Mouse (Mus musculus): Measurements from ENCODE around the gene Col12a1.
A peak's percentile ranks its signal among the peaks of the same experiment; 100 is the strongest.
"Not testable (repeated sequence)": the region's sequence is repeated elsewhere in the genome, so short reads cannot be mapped to it uniquely, and the experiment has no call there.

Gene Col12a1

GRCm38 (mm10) chr9:79689342-79689741 lies 29.3 kb downstream of the Col12a1 start:
- no peak for DNase-seq

GRCm38 (mm10) chr9:79687227-79687626 lies 31.4 kb downstream of the Col12a1 start:
- DNase-seq: no peak

DNA sequence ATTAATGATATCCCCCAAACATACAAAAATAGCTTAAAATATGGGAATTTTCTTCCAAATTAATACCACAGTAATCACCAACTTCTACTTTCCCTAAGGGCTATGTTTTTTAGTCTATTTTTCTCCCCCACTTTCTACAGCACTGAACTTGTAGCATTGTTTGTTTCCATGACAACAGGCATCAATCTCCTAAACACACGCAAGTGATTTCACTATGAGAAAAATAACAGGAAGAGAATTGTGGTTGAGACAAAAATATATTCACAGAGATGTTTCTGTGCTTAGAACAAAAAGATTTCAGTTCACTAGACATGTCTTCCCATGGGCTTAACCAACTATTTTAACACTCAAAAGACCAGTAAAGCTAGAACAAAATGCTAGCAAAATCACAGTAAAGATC lies 32.6 kb downstream of the Col12a1 start:
- no peak for DNase-seq

DNA sequence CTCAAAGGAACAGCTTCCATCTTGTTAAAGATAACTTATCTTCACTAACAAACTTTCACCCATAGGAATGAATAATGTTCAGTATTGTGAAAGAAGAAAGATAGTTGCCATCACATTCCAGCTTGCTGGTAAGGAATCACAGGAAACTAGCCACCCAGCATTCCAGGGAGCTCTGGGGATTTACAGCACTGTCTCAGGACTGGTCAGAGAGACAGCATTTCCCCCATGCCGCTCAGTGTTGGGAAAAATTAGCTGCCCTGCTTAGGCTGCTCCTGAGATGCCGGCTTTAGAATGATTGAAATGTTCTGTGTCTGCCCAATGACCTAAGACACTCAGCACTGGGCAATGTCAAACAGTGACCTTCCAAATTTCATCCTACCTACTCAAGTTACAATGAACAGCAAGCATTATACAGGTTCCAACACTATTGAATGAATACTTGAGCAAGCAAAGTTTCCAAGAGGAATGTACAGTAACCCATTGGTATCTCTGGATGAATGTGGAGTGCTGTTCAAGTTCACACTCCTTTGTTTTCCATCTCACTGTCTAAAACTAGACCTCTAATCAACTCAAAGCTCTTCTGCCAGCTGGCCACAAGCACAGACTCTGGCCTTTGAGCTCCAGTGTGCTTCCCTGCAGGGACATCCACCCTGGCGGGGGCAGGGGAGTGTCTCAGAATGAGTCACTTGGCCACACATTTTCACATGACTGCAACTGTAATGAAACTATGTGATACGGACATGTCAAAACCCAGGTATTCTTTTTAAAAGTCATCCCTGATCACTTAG lies 38.0 kb downstream of the Col12a1 start:
- DNase-seq: no peak

DNA sequence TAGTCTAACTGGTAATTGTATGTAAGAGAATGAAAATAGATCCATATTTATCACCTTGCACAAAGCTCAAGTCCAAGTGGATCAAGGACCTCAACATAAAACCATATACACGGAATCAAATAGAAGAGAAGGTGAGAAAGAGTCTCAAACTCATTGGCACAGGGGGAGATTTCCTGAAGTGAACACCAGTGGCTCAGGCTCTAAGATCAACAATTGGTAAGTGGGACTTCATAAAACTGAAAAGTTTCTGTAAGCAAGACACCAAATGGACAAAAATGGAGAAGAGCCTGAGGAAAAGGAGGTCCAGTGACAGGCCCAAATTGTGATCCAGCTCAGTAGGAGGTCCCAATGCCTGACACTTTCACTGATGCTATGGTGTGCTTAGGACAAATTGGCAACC lies 49.8 kb downstream of the Col12a1 start:
- not testable (repeated sequence) for DNase-seq

DNA sequence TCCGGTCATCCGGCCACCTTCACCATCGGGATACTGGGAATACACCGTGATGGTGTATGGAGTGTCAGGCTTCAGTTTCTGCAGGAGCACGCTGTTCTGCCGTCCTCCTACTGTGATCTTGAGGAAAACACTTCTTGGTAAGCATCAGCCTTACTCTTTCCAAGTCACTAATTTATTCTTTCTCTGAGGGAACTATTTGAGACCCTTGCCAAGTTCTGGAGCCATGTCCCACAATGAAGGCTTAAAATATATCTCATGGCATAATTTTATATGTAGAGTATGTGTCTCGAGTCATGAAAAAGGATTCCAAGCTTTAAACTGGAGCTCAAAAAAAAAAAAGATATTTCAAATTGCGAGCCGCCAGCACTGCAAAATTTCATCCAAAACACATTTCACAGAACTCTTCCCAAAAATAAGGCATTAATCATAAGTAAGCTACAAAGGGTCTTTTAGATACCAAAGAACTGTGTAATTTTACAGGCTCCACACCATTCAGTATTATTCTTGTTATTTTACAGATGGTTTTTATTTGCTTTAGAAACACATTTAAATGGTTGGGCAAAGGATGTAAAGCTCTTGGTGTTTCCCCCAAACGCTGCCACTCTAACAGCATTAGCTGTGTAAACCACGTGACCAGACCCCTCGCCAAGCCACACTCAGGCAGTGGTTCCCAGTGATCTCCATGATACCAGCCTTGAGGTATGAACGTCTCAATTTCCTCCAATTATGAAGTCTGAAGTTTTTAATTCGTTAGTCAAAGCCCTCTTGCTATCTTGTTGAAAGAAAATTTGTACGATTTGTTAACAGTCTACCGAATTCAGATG lies 65.1 kb downstream of the Col12a1 start:
- peak; percentile 7 for DNase-seq

DNA sequence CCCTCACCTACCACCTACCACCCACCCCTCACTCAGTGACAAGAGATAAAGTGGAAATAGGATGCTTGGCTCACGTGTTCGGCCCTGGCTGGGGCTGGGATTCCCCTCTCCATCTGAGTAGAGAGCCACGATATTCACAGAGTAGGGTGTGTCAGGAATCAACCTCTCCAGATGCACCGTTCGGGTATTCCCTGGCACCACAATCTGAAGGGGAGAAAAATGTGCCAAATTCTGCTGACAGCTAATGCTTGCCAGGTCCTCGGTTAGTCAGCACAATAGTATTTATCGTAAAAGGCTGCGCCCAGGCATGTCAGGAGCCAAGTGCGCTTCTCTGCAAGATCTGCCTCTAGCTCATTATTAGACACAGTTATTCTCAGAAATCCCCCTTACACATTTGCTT lies 70.0 kb downstream of the Col12a1 start:
- DNase-seq: no peak

DNA sequence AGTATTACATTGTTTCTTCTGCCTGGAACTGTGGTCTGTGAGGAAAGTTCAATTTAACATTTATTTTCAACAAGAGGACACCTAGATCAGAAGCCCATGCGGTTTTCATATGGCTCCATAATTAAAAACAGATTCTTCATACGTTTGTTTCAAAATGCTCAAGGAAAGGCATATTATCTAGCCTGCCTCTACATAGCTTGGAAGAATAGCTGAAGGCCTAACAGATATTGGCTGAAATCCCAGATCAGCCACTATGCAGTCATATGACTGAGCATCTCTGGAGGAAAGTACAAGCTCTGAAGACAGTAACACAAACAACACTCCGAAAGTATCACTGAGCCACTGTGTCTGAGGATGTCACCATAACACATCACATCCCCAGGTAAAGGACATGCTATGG lies 72.9 kb downstream of the Col12a1 start:
- no peak for DNase-seq

- no peak for DNase-seq
These were observed 79.1 kb downstream of the Col12a1 start for GRCm38 (mm10) chr9:79639430-79640090.

- no peak for DNase-seq
These were observed 80.8 kb downstream of the Col12a1 start for GRCm38 (mm10) chr9:79637879-79638278.

DNA sequence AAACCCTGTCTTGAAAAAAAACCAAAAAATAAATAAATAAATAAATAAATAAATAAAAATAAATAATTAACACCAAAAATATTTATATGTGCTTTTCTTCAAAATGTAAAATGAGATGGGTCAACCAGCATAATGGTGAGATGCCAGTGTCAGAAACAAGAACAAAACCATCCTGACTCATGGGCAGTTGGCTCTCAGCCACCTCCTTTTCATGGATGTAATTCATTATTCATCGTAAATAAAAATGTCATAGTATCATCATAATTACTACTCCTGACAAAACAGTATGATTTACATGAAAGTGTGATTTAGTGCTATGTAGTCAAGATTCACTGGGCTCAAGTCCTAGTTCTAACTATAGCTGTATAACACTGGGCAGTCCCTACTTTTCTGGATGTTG lies 84.6 kb downstream of the Col12a1 start:
- DNase-seq: no peak

- no peak for DNase-seq
These were observed 87.4 kb downstream of the Col12a1 start for GRCm38 (mm10) chr9:79631186-79631585.

GRCm38 (mm10) chr9:79618839-79619597 lies 99.6 kb downstream of the Col12a1 start:
- no peak for DNase-seq

DNA sequence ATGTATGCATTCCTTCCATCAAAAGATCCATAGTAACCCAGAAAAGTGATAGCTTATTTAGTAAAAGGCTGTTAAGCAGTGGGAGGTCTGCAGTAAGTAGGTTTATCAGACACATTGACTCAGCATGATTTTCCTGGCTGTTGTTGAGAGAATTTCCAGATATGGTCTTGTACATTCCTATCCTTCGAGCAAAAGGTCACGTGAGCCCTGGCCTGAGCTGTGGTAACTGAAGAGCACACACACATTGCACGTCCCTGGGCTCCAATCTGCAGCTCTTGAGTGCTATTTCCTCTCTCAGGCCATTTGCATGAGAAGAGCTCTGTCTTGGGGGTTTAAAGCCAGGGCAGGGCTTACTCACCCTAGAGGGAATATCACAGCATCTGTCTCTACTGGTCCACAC lies 101.3 kb downstream of the Col12a1 start:
- no peak for DNase-seq

GRCm38 (mm10) chr9:79616040-79616439 lies 102.6 kb downstream of the Col12a1 start:
- DNase-seq: no peak

- DNase-seq: no peak
These were observed 108.3 kb downstream of the Col12a1 start for GRCm38 (mm10) chr9:79610286-79610685.

DNA sequence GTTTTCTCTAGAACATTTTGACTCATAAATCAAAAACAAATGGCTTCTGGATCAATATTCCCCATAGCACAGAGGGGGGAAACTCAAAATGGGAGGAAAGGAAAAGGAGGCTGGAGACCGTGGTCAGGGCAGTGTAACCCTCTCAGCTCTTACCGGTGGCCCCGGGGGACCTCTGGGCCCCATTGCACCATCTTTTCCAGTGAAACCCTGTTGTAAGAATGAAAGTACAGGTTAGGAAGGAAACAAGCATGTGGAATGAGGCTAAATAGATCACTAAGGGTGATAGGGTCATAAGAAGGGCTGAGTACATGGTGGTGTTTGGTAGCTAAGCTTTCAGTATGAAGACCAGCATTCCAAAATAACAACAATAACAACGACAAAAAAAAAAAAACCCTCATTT lies 109.0 kb downstream of the Col12a1 start:
- no peak for DNase-seq

DNA sequence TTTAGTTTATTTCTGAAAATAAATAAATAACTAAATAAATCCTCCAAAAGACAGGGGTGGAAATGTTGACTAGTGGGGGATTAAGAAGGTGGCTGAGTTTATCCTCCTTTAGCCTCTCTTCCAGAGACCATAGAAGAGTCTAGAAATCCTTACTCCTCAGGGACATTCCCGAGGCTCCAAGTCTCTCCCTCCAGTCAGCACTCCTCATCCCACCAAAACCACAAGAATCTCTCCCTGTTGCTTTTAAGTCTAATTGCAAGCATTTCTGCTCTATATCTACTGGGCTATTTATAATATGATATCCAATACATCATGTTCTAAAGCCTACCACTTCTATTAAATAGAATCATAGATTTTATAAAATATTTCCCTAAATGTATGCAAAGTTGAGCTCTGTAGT lies 109.8 kb downstream of the Col12a1 start:
- DNase-seq: no peak

- DNase-seq: no peak
These were observed 110.5 kb downstream of the Col12a1 start for GRCm38 (mm10) chr9:79608062-79608531.

GRCm38 (mm10) chr9:79606122-79606521 lies 112.5 kb downstream of the Col12a1 start:
- DNase-seq: no peak

DNA sequence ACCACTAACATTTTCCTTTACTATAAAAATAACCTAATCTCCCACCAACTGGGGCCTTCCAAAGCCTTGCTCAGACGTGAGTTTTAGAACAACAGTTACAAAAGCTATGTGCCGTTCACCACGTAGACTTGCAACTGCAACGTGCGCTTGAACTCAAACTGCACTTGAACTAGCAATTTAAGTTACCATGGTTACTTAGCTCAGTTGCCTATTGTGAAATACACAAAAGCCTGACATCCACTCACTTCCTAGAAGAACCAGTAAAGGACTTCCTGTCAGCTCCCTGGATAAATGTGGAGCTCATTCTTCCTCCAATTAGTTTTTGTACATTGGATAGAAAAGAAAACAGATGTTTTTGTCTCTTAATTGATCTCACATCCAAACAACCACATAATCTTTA lies 112.9 kb downstream of the Col12a1 start:
- no peak for DNase-seq

GRCm38 (mm10) chr9:79604546-79604945 lies 114.1 kb downstream of the Col12a1 start:
- no peak for DNase-seq

GRCm38 (mm10) chr9:79603448-79603847 lies 115.2 kb downstream of the Col12a1 start:
- DNase-seq: no peak

Data from right cerebral cortex, postnatal 25 days (tissue).